Mouse (Mus musculus) liver, embryonic 16.5 days (tissue): ENCODE results near the gene Spint2. TPM values are rescaled to one million over a fixed set of nuclear protein-coding genes. Genes with fewer than 3 reads are reported as not detected.
A peak's percentile ranks its signal among the peaks of the same experiment; 100 is the strongest.

Source experiments
- ATAC-seq: fragments of 200-750 bp; cut with Nextera tagmentation; 2 replicates; pipeline ENCODE4 v1.8.0; 2017; ENCODE audit warnings: low read depth, mild to moderate bottlenecking, moderate number of reproducible peaks, moderate library complexity
- H3K27ac ChIP-seq: fragments of 300-500 bp; sonication (generic); 2 replicates; pipeline ENCODE4 v1.5.1; 2014; ENCODE audit warnings: mild to moderate bottlenecking, low read length
- H3K27me3 ChIP-seq: fragments of 300-500 bp; sonication (generic); 2 replicates; pipeline ENCODE4 v1.6.1; 2014; ENCODE audit warnings: low read depth, low read length, mixed read lengths; ENCODE audit not compliant: control insufficient read depth, insufficient read depth
- H3K36me3 ChIP-seq: fragments of 300-500 bp; sonication (generic); 2 replicates; pipeline ENCODE4 v1.6.1; 2014; ENCODE audit warnings: mild to moderate bottlenecking; ENCODE audit not compliant: control insufficient read depth, insufficient read depth
- H3K4me1 ChIP-seq: fragments of 300-500 bp; sonication (generic); 2 replicates; pipeline ENCODE4 v1.6.1; 2014; ENCODE audit warnings: low read depth, low read length, mixed read lengths; ENCODE audit not compliant: control insufficient read depth
- H3K4me2 ChIP-seq: fragments of 300-500 bp; sonication (generic); 2 replicates; pipeline ENCODE4 v1.6.1; 2014; ENCODE audit warnings: low read depth, low read length, mixed read lengths
- H3K4me3 ChIP-seq: fragments of 300-500 bp; sonication (generic); 2 replicates; pipeline ENCODE4 v1.5.1; 2014; ENCODE audit warnings: low read depth, mild to moderate bottlenecking, low read length
- H3K9ac ChIP-seq: fragments of 300-500 bp; sonication (generic); 2 replicates; pipeline ENCODE4 v1.6.1; 2014; ENCODE audit warnings: low read depth, low read length
- H3K9me3 ChIP-seq: fragments of 300-500 bp; sonication (generic); replicated peaks from 2 replicates; pipeline ENCODE4 v1.6.1; 2016; ENCODE audit warnings: low read length; ENCODE audit not compliant: control insufficient read depth
- WGBS: fragments of 180-500 bp; shearing (Covaris S2); extraction: QIAGEN DNeasy Blood & Tissue Kit; methylation state at CpG from one replicate; pipeline ENCODE4 v1.1.7; 2014; ENCODE audit not compliant: insufficient replicate concordance; 5-methylcytosine and 5-hydroxymethylcytosine counted together
- polyA plus RNA-seq: library from polyadenylated mRNA; unstranded; fragments of >200 nt; fragmentation: Nextera tagmentation; extraction: Ambion mirVana; gene quantifications from 2 replicates; pipeline ENCODE4 v1.2.1, GENCODE M21; 2015

Spint2 gene
- polyA plus RNA-seq, 1 experiment from 2014 or later: 38.6 TPM

- H3K9me3 ChIP-seq: no peaks in the 10 kb centered on the region
- no peak overlapping the region for H3K4me2 ChIP-seq
- H3K9ac ChIP-seq: no peak overlapping the region
Observed at GRCm38 (mm10) chr7:29293131-29294065, 11.7 kb upstream of the Spint2 start.

GRCm38 (mm10) chr7:29292458-29293098, 10.9 kb upstream of the Spint2 start:
- H3K4me2 ChIP-seq: no peak overlapping the region
- H3K4me1 ChIP-seq: peaks cover 10% of the 10 kb centered on the region
- H3K36me3 ChIP-seq: no peaks in the 10 kb centered on the region
- no peak overlapping the region for H3K27ac ChIP-seq
- ATAC-seq: no peak
- no peak overlapping the region for H3K9ac ChIP-seq
- no peak overlapping the region for H3K4me3 ChIP-seq
- peaks cover 4% of the 10 kb centered on the region for H3K27me3 ChIP-seq
- no peaks in the 10 kb centered on the region for H3K9me3 ChIP-seq
- 28% methylated on average over 8 of the region's 8 CpGs for WGBS

More at GRCm38 (mm10) chr7:29293131-29294065, 11.7 kb upstream of the Spint2 start:
- peaks cover 4% of the 10 kb centered on the region for H3K27me3 ChIP-seq
- no peaks in the 10 kb centered on the region for H3K36me3 ChIP-seq
- no peak overlapping the region for H3K4me3 ChIP-seq
- no peak overlapping the region for H3K27ac ChIP-seq
- peaks cover 10% of the 10 kb centered on the region for H3K4me1 ChIP-seq
- WGBS: 48% methylated on average over 19 of the region's 19 CpGs
- no peak for ATAC-seq

- WGBS: 37% methylated on average over 7 of the region's 7 CpGs
- no peak for ATAC-seq
- peaks cover 10% of the 10 kb centered on the region for H3K4me1 ChIP-seq
- H3K27me3 ChIP-seq: peaks cover 4% of the 10 kb centered on the region
- no peak overlapping the region for H3K27ac ChIP-seq
- H3K9me3 ChIP-seq: no peaks in the 10 kb centered on the region
- no peaks in the 10 kb centered on the region for H3K36me3 ChIP-seq
- no peak overlapping the region for H3K9ac ChIP-seq
- H3K4me2 ChIP-seq: no peak overlapping the region
- H3K4me3 ChIP-seq: no peak overlapping the region
Observed at GRCm38 (mm10) chr7:29291616-29292457, 10.1 kb upstream of the Spint2 start.

GRCm38 (mm10) chr7:29290691-29291485, 9.2 kb upstream of the Spint2 start:
- no peak overlapping the region for H3K4me3 ChIP-seq
- ATAC-seq: no peak; the same call in 1 of the 2 replicates

GRCm38 (mm10) chr7:29289856-29290255, 8.1 kb upstream of the Spint2 start:
- H3K4me1 ChIP-seq: peaks cover 10% of the 10 kb centered on the region
- H3K36me3 ChIP-seq: no peaks in the 10 kb centered on the region
- ATAC-seq: no peak
- no peak overlapping the region for H3K4me2 ChIP-seq
- H3K9me3 ChIP-seq: no peaks in the 10 kb centered on the region
- H3K4me3 ChIP-seq: no peak overlapping the region
- H3K27ac ChIP-seq: no peak overlapping the region
- H3K27me3 ChIP-seq: peaks cover 6% of the 10 kb centered on the region
- WGBS: 84% methylated on average over 6 of the region's 6 CpGs
- H3K9ac ChIP-seq: no peak overlapping the region

More at GRCm38 (mm10) chr7:29290691-29291485, 9.2 kb upstream of the Spint2 start:
- WGBS: 61% methylated on average over 11 of the region's 11 CpGs
- Histone ChIP-seq H3K36me3 (no peaks in the 10 kb centered on the region), H3K9ac (no peak overlapping the region), H3K27ac (no peak overlapping the region), H3K4me1 (peaks cover 10% of the 10 kb centered on the region), H3K27me3 (peaks cover 6% of the 10 kb centered on the region), H3K4me2 (no peak overlapping the region), H3K9me3 (no peaks in the 10 kb centered on the region)

- H3K36me3 ChIP-seq: no peaks in the 10 kb centered on the region
- peak within 1 kb of the TSS; percentile 65 for H3K4me3 ChIP-seq
- H3K9ac ChIP-seq: peak within 1 kb of the TSS; percentile 31
- peaks cover 6% of the 10 kb centered on the region for H3K27me3 ChIP-seq
- H3K4me1 ChIP-seq: peaks cover 10% of the 10 kb centered on the region
- WGBS: 2% methylated on average over 59 of the region's 59 CpGs
- H3K27ac ChIP-seq: no peak within 1 kb of the TSS
- peak within 1 kb of the TSS; percentile 86 for H3K4me2 ChIP-seq
- 0 out of 2 replicates have a peak, but pooled peaks have one; percentile 42 for ATAC-seq
- no peaks in the 10 kb centered on the region for H3K9me3 ChIP-seq
Observed at GRCm38 (mm10) chr7:29288942-29289638, 7.4 kb upstream of the Spint2 start, which contains the start of gene Ppp1r14a. Gene Ppp1r14a, plus strand, starts transcription at chr7:29289308.

- Histone ChIP-seq H3K4me1 (peaks cover 10% of the 10 kb centered on the region), H3K27ac (no peak overlapping the region)
- ATAC-seq: no peak
Observed at GRCm38 (mm10) chr7:29288079-29288478, 6.4 kb upstream of the Spint2 start.

More at GRCm38 (mm10) chr7:29288079-29288478, 6.4 kb upstream of the Spint2 start:
- no peaks in the 10 kb centered on the region for H3K9me3 ChIP-seq
- no peaks in the 10 kb centered on the region for H3K36me3 ChIP-seq
- no peak overlapping the region for H3K4me3 ChIP-seq
- WGBS: 78% methylated on average over 2 of the region's 2 CpGs
- peaks cover 6% of the 10 kb centered on the region for H3K27me3 ChIP-seq
- H3K9ac ChIP-seq: no peak overlapping the region
- no peak overlapping the region for H3K4me2 ChIP-seq
